Mouse (Mus musculus) skeletal muscle tissue, postnatal 0 days (tissue): ENCODE measurements around the gene Baiap2l1. TPM values are rescaled to one million over a fixed set of nuclear protein-coding genes. Genes with fewer than 3 reads are reported as not detected.

Source experiments
- polyA plus RNA-seq: library from polyadenylated mRNA; unstranded; fragments of >200 nt; fragmentation: Nextera tagmentation; extraction: Ambion mirVana; gene quantifications from 2 replicates; pipeline ENCODE4 v1.2.1, GENCODE M21; 2015

Gene Baiap2l1
- polyA plus RNA-seq, result 6.5 and 6.7 TPM in 2 replicates

DNA sequence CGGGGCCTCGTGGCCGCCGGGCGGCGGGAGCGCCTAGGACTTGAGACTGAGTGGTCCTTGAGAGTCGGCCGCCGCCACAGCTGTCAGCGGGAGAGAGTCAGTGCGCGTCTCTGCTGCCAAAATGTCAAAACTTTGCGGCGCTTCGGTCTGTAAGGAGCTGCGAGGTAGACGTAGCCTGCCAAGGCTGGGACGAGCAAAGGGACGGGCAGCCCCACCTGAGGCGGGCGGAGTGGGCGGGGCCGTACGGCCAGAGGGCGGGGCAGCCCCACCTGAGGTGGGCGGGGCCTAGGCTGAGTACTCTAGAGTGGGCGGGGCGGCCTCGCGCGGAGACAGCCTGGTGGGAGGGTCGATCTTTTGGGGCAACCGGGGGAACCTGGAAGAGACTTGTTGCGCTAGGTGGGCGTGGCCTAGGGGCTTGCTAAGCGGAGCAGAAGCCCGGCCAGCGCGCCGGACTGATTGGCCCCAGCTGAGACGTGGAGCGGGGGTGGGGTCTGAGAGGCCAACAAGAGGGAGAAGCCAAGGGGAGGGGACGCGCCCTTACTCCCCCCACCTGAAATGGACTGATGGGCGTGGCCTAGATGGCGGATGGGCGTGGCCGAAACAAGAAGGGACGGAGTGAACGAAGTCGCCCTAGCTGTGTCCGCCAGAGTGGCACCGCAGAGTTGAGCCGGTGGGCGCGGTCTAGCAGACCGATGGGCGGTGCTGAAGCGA is at the start of gene Baiap2l1:
TSS of gene Baiap2l1 (minus strand) at position 232 of the 711 bp plus-strand sequence.

GRCm38 (mm10) chr5:144243901-144244487 is 113.9 kb downstream of the Baiap2l1 start, which contains the start of gene Bri3:
Gene Bri3 (plus strand): TSS chr5:144244437.

DNA sequence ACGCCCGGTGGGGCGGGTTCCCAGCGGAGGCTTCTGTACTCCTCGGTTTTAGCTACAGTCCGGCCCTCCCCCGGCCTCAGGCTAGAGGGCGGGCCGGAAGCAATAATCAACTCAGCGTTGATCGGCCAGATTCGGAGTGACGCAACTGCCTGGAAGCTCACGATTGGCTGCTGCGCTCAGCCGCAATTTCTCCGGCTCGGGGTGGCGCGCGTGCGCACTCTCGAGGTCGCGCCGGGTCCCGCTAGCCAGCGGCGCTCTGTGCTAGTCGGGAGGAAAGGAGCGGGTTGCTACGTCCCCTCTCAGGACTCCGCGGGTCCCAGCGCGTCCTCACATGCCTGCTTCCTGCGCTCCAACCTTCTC is 134.4 kb downstream of the Baiap2l1 start, which contains the start of gene Tecpr1:
TSS of gene Tecpr1 (minus strand) at position 113 of the 360 bp plus-strand sequence.

Other genes starting within 250 kb of the Baiap2l1 start
- not detected in 2 replicates for gene Bhlha15, start 167.8 kb downstream of the Baiap2l1 start, polyA plus RNA-seq
- gene Tecpr1, start 134.5 kb downstream of the Baiap2l1 start, polyA plus RNA-seq, result 11.7 and 12.3 TPM in 2 replicates
- gene Bri3, start 113.7 kb downstream of the Baiap2l1 start, polyA plus RNA-seq, result 94.8 and 108 TPM in 2 replicates
- gene Nptx2, start 187.8 kb upstream of the Baiap2l1 start, polyA plus RNA-seq, result 0.09 and 0.16 TPM in 2 replicates